Mouse (Mus musculus): ENCODE data around the gene Lamtor5.

The Lamtor5 gene

DNA sequence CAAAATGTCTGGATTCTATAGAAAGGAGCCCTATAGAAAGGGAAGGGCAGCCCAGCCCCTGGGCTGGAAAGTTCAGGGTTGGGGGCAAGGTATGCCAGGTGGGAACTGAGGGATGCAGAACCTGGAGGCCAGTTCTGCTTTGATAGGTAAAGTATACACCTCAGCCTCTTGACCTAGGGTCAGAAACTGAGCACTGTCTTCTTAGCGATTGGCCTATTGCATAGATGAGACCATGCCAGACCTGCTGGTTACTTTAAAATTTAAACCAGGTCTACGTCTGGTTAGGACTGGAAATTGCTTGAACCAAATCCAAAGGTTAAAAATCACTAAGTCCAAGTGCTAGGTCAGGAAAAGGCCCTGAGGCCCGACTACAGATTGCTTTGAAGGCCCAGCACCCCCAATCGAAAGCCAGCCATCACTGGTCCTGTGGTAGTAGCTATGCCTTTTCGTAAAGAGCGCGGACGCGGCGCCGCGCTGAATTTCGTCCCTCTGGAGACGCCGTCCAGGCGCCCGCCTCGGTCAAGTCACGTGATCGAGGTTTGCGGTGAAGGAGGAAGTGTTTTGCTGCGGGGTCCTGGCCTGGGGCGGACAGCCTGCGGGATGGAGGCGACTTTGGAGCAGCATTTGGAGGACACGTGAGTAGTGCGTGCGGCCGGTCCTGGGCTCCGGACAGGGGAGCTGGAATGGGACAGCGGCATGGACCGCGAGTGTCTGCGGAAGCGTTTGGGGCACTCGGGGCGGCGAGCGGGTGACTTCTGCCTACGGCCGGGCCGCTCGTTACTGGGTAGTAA, at the start of gene Lamtor5:
Lamtor5 (plus strand) TSS at position 380 of the 791 bp plus-strand sequence.
- peak; percentile 95 for DNase-seq

GRCm38 (mm10) chr3:107229221-107229620, 49.4 kb upstream of the Lamtor5 start:
- DNase-seq = no peak

DNA sequence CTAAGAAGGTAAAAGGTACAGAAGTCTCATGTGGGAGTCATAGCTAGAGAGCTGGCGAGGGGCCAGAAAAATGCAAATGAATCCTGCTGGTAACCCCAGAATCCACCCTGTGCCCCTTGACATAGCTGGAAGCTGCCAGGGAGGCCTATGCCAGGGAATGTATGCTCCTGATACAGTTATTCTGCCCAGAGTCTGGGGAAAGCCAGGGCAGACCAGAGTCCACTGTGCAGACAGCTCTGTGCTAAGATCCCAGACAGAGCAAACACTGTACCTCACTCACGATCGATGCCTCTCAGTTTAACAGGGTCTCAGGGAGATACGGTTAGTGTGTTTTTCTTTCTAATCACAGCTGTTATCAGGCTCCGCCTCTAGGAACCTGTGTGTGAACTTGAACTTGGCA, 48.8 kb upstream of the Lamtor5 start:
- no peak for DNase-seq

GRCm38 (mm10) chr3:107230527-107230926, 48.1 kb upstream of the Lamtor5 start, which contains the start of gene A630076J17Rik:
Gene A630076J17Rik, plus strand, starts transcription at chr3:107230614.
- no peak for DNase-seq

DNA sequence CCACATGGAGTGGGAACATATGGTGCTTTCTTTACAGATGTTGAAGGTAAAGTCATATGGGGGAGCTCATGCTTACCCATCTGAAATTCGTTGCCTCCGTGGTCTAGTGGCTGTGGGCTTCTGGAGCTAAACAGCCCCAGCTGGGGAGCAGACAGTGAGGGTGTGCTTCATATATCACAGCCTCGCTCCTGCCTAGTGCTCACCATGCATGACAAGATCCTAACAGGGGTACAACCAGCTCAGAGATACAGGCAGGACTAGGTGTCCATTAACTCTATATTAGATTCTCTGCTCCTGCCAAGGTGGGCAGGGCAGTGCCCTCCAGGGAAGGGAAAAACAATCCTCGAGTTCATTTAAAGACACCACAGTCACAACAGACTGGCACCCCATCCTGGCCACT, 47.5 kb upstream of the Lamtor5 start:
- no peak for DNase-seq

GRCm38 (mm10) chr3:107233351-107233813, 45.3 kb upstream of the Lamtor5 start:
- peak; percentile 84 for DNase-seq

GRCm38 (mm10) chr3:107233945-107234344, 44.7 kb upstream of the Lamtor5 start:
- DNase-seq = no peak

DNA sequence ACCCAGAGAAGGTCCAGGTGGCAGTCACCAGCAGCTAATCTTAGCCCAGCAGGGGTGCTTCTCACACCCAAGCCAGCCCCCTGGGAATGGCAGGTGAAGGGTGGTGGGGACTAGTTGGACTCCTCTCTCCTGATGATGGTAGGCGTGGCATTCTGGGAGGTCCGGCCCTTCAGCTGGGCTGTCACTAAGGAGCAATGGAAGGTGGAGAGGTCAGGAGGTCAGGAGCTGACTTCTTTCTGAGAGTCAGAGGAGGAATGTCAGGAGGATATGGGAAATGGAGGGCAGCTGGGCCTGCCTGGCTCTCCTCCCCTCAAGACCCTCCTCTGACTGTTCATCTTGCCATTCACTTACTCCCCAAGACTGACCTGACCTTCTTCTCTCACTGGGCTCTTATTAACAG, 40.6 kb upstream of the Lamtor5 start:
- DNase-seq = no peak

DNA sequence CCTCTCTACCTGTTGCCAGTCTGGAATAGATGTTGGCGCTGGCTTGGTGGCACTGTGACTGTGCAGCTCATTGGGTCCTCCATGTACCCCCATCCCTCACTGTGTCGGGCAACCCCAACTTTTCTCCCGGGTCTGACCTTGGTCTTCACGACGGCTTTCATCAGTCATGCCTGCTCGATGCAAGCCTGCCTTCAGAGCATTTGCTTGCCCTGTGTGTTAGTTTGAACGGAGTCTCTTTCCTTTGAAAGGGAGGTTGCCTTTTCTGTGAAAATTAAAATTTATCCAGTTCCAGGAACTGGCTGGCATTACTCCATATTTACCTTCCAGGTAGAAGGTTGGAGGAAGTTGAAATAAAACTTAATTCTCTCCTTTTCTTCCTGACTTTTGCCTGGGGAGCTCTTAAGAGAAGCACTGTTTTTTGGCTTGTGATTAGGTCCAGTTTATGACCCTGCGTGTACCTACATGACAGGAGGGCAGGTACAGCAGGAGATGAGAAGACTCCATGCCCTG, 40.1 kb upstream of the Lamtor5 start:
- no peak for DNase-seq

DNA sequence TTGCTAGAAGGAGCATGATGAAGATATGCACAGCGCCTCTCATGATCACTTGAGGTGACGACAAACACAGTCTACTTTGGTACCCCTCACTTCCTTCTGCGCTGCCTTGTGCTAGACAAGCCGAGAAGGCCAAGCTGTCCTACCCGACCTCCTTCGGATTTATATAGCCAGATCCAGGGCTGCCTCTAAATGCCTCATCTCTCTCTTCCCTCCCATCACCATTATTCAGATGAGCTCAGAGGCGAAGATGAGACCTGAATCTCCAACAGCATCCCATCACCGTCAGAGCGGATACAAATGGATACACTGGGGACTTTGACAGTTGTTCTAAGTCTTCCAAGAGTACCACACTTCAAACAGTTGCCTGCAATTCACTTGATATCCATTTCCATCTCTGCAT, 39.1 kb upstream of the Lamtor5 start, which contains the start of gene Prok1:
Prok1 (minus strand) TSS at position 101 of the 400 bp plus-strand sequence.
- no peak for DNase-seq

- no peak for DNase-seq
These were observed 37.1 kb upstream of the Lamtor5 start for GRCm38 (mm10) chr3:107241389-107242094.

DNA sequence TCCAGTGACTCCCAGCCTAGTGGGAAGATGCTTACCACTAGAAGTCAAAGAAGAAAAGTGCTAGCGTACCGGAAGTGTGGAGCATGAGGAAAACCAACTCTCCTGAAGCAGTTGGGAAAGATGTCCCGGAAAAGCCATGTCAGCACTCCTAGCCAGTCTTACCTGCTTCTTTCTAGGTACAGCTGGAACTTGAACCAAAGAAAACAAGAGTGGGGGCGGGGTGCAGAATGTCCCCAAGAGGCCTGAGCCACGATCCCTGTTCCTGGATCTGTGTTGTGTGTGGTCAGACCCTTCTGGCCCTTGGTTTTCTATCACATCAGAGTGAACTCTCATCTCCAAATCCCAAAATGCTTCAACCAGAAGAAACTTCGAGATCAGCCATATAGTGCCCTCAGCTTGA, 31.8 kb upstream of the Lamtor5 start:
- no peak for DNase-seq

DNA sequence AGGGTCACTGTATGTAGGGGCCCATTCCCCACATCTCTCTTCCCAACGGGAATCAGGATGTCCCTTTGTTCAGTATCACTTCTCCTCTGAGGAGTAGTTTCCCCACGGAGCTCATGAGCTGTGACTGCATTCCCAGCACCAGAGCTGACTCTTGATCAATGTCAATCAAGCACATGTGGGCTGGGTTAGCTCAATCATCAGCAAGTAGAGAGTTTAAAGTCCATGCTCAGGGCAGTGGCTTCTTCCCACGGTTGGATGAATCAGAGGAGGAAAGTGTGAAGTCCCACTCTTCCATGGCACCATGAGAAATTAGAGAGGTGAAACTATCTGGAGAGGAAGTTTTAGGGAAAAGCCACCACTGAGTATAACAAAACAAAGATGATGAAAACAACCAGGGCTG, 29.6 kb upstream of the Lamtor5 start:
- no peak for DNase-seq

DNA sequence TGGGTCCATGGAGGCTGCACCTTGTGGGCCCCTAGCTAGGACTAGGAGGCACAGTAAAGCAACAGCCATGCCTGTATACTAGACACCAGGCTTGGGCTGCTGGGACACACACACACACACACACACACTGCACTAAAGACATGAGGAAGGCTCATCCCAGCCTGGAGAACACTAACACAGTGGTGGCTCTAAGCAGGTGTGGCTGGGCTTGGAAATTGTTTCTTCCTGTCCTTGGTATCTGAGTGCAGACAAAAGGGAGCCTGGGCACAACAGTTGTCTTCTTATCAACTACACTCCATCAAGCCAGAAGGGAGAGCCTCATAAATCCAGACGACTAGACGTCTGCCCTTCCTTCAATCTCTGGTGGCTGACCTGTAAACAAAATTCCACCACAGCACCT, 28.3 kb upstream of the Lamtor5 start:
- no peak for DNase-seq

DNA sequence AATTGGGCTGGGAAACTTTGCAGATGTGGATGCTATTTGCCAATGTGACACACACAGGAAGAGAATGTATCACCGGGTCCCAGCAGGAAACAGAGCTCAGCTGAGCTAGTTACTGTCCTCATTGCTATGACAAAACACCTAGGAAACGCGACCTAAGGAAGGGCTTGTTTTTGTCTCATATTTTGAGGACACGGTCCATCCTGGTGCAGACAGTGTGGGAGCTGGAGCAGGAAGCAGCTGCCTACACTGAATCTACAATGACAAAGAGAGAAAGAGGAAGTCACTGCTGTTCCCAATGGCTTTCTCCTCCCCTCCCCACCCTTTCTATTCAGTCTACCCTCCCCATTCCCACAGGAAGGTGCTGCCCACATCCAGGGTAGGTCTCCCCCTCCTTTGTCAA, 26.6 kb upstream of the Lamtor5 start:
- DNase-seq = no peak

- DNase-seq = no peak
These were observed 24.7 kb upstream of the Lamtor5 start for GRCm38 (mm10) chr3:107253925-107254324.

GRCm38 (mm10) chr3:107255992-107256391, 22.7 kb upstream of the Lamtor5 start:
- DNase-seq = no peak

DNA sequence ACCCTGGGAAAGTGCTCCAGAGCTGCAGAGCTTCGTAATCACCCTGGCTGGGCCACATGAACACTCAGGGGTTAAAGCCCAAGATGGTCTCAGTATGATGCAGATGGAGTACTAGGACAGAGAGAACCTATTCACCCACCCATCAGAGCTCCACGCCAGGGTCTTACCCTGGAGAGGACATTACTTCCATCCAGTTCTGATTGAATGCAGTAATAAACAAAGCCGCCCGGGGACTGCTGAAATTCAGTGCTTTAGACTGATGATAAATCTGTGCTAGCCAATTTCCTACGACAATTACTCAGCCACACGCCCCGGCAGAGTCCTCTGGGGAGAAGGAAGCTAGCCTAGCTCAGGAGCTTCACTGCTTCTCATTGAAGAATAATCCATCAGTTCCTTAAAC, 21.9 kb upstream of the Lamtor5 start:
- DNase-seq = peak; percentile 23

DNA sequence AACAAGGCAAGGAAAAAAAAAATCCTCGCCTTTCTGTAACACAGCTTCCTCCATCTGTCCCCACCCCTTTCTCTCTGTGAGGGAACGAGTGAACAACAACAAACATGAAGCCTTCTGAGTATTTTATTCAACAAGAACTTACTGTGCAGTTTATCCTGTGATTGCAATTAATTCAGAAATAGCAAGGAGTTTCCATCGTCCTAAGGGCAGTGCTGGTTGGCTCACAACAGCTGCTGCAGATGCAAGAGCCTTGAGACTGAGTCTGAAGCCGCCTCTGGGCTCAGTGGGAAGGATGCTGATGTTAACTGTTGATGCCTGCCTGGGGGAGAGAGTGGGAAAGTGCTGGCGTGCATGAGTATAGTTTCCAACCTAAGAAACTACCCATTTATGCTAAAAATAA, 20.7 kb upstream of the Lamtor5 start:
- no peak for DNase-seq

- DNase-seq = peak; percentile 41
These were observed 17.5 kb upstream of the Lamtor5 start for GRCm38 (mm10) chr3:107260956-107261850.

DNA sequence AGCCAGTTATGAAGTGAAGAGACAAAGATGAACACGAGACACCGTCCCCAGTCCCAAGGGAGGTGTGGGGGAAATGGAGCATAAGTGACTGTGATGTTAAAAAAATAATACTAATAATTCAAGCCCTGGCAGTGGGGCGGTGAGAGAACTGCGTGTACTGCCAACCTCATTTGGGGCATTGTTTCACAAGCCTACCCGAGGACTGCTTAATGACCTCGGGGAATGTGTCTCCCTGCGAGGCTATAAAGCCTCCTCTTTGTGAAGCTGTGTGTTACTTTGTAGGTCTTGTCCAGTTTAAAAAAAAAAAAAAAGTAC, 16.9 kb upstream of the Lamtor5 start:
- DNase-seq = no peak

GRCm38 (mm10) chr3:107266814-107267345, 11.8 kb upstream of the Lamtor5 start:
- no peak for DNase-seq

- DNase-seq = no peak
These were observed 6.2 kb upstream of the Lamtor5 start for GRCm38 (mm10) chr3:107272433-107272832.

All from embryo, embryonic 11 days (tissue).